Mouse (Mus musculus) thymus, postnatal 4 days (tissue): ENCODE results near the gene Olfr160.

Experiments
- DNase-seq: peaks from one replicate; pipeline ENCODE4 v3.0.0; 2021

Olfr160 gene

GRCm38 (mm10) chr9:37716150-37716549 is at the start of gene Olfr160:
TSS of gene Olfr160 (minus strand) at chr9:37716250.
- no peak for DNase-seq

DNA sequence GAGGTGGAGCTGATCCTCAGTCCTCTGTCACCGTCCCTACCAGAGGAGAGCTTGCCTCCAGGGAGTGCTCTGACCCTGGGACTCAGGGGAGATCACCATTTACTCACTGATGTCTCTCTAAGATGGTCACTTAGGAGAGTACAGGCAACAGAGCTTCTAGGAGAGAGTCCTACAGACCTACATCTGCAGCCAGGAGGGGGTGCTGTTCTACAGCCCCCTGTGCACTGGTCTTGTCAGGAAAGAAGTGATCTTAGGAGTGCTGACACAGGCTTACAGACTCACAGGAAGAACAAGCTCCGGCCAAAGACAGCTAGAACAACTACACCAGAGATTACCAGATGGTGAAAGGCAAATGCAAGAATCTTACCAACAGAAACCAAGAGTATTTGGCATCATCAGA is 46.5 kb upstream of the Olfr160 start:
- peak; percentile 9 for DNase-seq

DNA sequence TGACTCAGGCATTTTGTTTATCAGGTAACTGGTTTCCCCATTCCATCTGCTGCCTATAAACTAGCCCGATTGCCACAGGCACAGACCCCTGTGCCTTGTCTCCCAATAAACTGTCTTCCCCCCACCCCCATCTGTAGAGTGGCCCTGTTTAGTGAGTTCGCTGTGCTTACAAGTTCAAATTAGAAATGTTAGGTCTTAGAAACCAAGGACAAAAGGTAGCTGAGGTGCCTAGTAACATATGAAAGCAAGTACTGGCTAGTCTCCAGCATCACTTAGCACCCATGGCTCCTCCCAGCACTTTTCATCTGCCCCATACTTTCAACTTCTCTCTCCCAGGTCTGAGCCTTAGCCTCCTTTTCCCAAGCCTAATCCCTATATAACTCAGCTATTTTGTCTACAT is 45.7 kb upstream of the Olfr160 start:
- no peak for DNase-seq

- DNase-seq, result no peak
These were observed 36.0 kb upstream of the Olfr160 start for GRCm38 (mm10) chr9:37752006-37752405.

GRCm38 (mm10) chr9:37751467-37751866 is 35.4 kb upstream of the Olfr160 start:
- no peak for DNase-seq

- DNase-seq, result no peak
These were observed 34.4 kb upstream of the Olfr160 start for GRCm38 (mm10) chr9:37750319-37751075.

- no peak for DNase-seq
These were observed 28.8 kb upstream of the Olfr160 start, which contains the start of gene Olfr874 for GRCm38 (mm10) chr9:37744806-37745205. TSS of gene Olfr874 (plus strand) at chr9:37745106.

GRCm38 (mm10) chr9:37734310-37734709 is 18.3 kb upstream of the Olfr160 start:
- no peak for DNase-seq

- peak; percentile 10 for DNase-seq
These were observed 25.9 kb downstream of the Olfr160 start for GRCm38 (mm10) chr9:37689970-37690686.

DNA sequence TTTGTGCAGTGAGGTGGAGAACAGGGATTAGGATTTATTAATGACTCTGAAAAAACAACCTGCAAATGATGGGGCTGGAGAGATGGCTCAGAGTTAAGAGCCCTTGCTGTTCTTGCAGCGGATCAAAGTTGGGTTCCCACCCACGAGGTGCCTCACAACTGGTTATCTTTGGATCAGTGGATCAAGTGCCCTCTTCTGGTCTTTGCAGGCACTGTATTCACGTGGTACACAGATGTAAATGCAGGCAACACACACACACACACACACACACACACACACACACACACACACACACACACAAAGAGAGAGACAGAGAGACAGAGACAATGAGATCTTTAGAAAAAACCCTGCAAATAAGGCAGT is 28.1 kb downstream of the Olfr160 start:
- DNase-seq, result no peak

GRCm38 (mm10) chr9:37687288-37687940 is 28.6 kb downstream of the Olfr160 start:
- DNase-seq, result no peak

DNA sequence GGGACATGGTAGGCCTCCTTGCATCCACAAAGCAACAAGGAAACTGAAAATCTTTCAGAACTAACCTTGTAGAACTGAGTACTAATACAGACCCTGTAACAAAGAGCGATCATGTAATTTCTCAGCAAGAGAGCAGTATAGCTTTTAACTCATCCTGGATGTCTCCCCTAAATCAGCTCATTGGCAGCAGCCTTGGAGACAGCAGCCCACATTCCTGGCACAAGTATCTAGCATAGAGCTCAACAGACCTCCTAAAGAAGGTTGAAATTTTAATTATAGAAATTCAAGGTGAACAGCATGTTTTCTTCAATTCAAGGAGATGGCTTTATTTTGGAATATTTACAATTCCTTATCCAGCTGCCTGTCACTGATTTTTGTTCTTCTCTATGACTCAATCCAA is 34.9 kb downstream of the Olfr160 start:
- no peak for DNase-seq

DNA sequence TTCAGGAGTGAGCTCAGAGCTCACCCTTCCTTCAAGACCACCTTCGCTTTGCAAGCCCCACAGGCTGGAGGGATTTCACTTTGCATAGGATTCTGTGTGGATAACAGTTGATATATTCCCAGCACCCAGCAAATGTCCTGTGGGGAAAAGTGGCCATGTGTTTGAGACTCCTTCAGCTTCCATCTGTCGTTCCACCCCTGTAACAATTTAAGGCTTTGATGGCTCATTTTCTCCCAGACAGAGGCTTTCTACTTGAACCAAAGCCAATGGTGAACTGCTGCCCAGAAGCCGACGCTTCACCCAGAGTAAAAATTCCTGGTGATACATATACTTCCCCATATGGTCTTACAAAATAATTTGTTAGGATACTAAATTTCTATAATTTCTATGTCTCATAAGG is 40.8 kb downstream of the Olfr160 start:
- no peak for DNase-seq

DNA sequence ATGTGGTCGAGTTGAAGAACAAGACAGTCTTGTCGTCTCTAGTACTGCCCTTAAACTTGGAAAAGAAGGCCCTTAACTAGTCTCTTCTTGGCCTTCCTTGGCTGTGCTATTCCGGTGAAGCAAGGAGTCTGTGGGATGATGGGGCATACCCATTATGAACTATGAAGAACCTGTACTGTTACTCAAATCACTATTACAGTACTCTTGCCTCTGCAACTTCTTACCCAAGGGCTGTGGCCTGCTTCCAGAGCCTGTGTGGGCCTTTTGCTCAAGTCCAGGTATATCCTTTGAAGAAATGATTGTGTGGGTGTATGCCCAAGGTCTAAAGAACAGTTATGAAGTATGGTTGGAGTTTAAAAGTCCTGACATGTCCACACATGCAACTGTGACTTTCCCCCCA is 45.8 kb downstream of the Olfr160 start:
- DNase-seq, result no peak

DNA sequence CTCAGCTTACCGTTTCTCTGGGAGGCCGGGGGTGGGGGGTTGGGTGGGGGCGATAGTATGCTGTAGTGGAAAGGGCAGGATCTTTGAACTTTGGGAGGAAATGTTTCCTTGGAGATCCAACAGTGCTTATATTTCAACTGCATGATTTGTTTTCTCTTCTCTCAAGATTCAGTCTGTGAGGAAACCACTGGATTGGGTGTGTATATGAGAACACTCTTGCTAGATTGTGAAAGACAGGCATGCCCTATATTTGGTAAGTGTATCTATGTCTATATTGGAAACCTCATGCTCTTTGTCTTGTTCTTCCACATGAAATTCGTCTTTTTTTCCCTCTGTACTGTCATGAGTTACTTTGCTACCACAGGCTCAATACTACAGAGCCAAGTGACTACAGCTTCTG is 46.4 kb downstream of the Olfr160 start:
- no peak for DNase-seq

GRCm38 (mm10) chr9:37669115-37669514 is 46.9 kb downstream of the Olfr160 start, which contains the start of gene Panx3:
TSS of gene Panx3 (minus strand) at chr9:37669235.
- DNase-seq, result no peak

DNA sequence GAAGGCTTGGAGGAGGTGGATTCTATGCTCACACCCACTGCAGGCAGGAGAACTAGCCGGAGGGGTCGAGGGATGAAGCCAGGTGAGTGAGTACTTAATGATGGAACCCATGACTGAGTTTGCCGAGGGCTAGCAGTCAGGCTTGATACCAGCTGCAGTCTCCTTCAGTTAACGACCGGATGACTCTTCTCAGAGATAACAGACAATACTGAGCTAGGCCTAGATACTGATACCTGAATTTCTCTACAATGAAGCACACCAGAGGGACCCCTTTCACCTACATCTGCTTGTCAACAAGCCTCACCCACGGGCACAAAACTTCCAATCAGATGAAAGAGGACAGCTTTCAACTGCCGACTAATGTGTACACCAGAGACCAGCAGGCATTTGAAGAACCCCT is 50.0 kb downstream of the Olfr160 start:
- DNase-seq, result no peak

DNA sequence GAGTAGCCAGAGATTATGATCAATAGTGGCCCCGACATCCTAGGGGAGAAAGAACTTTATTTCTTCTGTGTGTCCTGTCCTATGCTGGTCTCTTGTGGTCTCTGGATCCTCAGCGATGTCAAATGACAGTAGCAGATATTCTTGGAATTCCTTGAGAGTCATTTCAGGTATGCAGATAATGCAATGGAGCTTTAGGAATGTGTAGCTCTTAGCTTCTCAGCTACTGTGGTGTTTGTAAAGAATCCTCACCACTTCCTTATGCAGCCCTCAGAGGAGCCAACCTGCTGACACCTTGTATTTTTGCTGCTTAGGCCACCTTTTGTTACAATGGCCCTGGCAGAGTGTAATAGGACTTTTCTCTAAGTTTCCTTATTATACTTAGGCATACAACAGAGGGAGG is 51.4 kb downstream of the Olfr160 start:
- no peak for DNase-seq

- DNase-seq, result no peak
These were observed 52.8 kb downstream of the Olfr160 start for GRCm38 (mm10) chr9:37663210-37663609.

GRCm38 (mm10) chr9:37659413-37659812 is 56.6 kb downstream of the Olfr160 start:
- DNase-seq, result no peak
